Mouse (Mus musculus): ENCODE data around the gene Ripor1.

Gene Ripor1

DNA sequence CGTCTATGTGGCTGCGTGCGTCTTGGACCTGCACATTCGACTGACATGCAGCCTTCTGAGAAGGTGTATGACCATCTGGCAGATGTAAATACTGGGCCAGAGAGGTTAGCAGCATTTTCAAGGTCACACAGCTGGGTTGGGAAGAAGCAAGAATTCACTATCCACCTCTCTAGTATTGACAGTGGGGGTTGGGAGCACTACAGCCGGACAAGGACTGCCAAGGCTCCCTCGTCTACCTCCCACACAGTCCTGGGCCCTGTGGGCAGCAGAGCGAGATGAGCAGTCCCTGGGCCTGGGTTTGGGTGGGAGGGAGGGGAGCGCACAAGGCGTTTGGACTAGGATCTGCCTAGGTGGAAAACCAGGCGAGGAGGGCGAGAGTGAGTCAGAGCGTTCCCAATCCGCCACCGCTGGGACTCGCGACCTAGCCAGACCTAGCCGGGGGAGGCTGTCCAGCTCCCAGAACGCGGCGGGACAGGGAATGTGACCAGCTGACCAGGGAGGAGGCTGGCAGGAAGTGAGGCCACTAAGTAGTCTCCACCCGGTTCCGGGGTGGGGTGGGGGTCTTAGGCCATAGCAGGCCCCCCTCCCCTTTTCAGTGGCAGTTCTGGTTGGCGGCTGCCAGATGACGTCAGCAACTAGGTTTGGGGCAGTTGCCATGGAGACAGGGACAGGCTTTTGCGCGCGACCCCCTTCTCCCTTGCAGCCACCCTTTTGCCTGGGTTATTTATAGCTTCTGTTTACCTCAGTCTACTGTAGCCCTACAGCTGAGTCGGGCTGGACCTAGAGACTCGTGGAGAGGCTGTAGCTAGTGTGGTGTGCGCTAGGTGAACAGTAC, 1.4 kb downstream of the Ripor1 start:
- DNase-seq (ENCODE audit: low spot score in 2 of 2): peak; percentile 92 to 94

DNA sequence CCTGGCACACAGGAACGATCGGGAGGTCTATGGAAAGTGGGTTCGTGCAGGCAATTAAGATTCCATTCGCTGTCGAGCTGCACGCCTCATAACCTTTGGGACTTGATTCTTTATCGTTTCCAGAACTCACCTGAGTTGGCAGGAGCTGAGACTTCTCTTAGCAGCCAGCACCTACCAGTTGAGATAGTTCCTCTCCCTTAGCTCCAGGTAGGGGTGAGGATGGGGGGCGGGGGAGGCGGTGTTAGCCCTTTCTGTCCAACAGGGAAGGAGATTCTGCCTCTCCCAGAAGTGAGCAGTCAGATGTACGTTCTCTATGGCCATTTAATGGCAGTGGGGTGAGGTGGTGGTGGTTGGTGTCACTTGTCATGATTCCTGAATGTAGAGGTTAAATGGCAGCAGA, 2.0 kb downstream of the Ripor1 start:
- no peak for DNase-seq (ENCODE audit: low spot score in 2 of 2)

DNA sequence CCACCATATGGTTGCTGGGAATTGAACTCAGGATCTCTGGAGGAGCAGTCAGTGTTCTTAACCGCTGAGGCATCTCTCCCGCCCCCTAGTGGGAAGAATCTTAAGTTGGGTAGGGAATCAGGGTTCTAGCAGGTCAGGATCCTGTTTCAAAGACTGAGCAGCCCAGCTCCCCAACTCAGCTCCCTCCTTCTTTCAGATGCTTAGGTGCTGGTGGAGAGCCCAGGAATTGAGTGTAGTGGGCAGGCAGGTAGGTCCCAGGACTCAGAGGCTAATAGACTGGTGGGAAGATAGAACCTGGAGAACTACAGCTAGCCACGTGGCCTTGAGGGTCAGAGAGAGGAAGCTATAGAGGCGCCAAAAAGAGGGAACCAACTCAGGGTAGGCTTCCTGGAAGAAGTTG, 2.6 kb downstream of the Ripor1 start:
- peak in 1 of 2 experiments; percentile 50 for DNase-seq (ENCODE audit: low spot score in 2 of 2)

DNA sequence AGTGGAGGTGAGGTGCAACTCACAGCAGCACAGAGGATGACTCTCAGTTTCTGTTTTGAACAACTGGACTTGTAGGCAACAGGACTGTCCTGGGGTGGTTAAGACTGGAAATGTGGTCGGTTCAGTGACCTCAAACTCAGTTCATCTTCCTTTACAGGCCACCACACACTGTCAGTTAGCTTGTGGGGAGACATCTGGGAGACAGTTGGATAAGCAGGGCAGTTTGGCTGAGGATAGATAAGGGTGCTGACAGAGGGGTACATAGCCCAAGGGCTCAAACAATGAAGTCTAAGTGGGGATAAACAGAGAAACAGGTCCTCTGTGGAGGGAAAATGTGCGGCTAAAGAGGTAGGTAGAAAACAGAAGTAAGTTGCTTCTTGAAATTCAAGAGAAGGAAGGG, 4.3 kb downstream of the Ripor1 start:
- DNase-seq (ENCODE audit: low spot score in 2 of 2): no peak

DNA sequence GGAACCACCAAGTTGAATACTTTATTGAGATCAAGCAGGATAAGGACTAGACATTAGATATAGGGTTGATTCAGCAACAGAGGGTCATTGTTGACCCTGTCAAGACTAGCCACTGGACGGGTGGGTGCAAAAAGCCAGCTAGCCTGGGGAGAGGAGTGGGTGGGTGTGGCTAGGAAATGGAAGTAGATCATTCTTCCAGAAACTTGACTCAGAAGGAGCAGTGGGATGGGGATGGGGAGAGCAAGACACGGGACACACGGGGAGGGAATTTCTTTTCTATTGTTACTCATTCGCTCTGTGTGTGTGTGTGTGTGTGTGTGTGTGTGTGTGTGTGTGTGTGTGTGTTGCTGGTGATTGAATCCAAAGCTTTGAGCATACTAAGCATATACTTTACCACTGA, 4.7 kb downstream of the Ripor1 start:
- no peak for DNase-seq (ENCODE audit: low spot score in 2 of 2)

DNA sequence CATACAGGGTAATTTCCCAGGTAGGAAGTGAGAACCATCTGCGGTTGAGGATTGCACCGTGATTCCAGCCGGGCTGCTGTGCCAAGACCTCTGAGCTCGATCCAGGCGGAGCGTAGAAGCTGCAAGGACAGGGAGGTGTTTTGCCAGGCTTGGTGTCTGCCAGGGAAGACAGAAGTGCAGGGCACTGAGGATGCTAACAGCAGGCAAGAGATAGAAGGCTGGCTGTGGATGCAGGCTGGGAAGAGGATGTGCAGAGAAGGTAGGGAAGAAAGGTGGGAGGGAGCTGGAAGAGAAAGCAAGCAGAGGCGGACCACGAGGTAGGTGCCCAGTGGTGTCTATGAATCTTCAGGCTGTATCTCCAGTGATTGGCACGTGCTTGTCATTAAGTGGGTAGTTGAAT, 6.8 kb downstream of the Ripor1 start:
- no peak for DNase-seq (ENCODE audit: low spot score in 2 of 2)

DNA sequence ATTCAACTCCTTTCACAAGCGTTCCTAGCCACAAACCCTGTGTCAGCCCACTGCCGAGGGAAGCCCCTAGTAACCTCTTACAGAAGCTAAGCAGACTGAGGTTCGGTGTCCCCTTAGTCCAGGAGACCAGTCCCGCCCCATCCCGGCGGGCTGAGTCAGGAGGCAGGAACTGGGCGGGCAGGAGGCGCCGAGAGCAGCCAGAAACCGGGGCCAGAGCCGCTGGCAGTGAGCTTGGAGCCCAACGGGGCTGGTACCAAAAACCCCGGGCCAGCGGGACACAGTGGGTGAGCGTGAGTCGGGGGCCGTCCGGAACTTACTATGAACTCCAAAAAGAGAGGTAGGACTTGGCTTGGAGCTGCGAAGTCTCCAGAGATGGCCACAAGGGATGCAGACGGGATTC, 8.0 kb downstream of the Ripor1 start:
- DNase-seq (ENCODE audit: low spot score in 2 of 2): peak; percentile 67 to 77

DNA sequence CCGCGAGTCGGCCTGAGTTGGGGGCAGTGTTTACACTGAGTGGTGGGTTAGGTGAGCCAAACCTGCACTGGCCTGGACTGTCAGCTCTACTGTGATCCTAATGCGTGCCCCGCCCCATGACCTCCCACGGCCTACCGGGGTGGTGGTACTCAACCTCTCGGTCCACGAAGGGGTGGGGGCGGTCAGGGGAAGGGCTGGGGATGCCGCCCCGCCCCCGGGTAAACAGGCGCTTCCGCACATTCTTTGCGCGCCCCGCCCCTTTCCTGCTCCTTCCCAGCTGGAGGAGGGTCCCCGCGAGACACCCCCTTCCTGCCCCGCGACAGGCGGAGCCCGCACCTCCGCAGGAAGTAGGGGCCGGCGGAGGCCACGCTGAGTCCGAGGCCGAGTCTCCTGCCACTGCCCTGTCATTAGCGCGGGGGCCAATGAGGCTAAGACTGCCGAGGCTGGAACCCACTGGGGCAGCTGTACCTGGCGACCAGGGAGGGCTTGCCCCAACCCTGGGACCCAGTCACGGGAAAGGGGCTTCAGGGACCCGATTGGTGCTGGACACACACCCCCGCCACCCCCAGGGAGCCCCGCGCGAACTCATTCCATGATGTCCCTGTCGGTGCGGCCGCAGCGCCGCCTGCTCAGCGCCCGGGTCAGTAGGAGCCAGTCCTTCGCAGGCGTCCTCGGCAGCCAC, 8.9 kb downstream of the Ripor1 start:
- DNase-seq (ENCODE audit: low spot score in 2 of 2): peak; percentile 84 to 92

DNA sequence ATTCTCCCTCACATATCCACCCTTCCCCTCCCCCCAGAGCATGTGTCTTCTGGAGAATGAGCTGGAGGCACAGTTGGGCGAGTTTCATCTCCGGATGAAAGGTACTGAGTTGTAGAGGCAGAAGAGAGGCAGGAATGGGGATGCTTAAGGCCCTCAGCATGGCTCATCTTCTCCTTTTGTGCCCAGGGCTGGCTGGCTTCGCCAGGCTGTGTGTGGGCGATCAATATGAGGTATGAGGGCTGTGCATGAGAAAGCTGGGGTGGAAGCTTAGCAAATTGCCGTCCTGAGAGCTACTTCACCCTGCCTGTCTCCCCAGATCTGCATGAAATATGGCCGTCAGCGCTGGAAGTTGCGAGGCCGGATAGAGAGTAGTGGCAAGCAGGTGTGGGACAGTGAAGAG, 10.9 kb downstream of the Ripor1 start:
- DNase-seq (ENCODE audit: low spot score in 2 of 2): no peak

DNA sequence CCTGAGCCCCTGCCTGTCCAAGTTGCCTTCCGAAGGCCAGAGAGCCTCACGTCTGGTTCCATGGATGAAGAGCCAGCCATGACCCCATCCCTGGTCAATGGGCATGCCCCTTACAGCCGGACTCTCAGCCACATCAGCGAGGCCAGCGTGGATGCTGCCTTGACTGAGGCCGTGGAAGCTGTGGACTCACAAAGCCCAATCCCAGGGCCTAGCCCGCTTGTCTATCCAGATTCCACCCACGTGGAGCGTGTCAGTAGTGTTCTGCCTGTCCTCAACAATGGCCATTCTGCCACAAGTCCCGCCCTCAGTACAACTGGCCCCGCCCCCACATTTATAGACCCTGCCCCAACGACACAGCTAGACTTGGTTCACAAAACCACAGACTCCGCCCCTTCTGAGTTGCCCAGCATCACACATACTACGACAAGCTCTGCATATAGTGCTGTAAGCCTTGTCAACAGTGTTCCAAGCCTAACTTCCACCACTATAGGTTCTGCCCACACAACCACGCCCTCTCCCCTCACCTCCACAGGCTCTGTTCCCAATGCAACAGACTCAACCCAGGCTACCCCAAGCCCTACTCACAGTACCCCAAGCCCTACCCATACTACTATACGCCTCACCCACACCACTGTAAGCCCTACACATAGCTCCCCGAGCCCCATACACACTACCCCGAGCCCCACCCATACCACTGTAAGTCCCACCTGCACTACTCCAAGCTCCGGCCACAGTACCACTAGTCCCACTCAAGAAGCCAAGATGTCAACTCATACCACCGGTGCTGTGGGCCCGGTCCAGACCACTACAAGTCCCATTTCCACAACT, 12.6 kb downstream of the Ripor1 start:
- DNase-seq (ENCODE audit: low spot score in 2 of 2): no peak

DNA sequence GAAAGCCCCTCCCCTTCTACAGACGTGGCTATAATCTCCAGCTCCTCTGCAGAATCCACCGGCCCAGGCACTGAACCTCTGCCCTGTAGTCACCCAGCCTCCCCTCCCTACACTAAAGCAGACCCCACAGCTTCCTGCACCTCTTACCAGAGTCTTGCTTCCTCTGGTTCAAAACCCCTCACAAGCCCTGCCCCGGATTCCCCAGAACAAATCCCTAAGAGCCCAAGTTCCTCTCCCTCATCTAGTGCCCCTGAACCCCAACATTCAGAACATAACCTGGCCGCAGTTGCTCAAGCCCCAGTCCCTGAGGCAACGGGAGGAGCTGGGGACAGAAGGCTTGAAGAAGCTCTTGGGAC, 13.2 kb downstream of the Ripor1 start:
- DNase-seq (ENCODE audit: low spot score in 2 of 2): no peak

DNA sequence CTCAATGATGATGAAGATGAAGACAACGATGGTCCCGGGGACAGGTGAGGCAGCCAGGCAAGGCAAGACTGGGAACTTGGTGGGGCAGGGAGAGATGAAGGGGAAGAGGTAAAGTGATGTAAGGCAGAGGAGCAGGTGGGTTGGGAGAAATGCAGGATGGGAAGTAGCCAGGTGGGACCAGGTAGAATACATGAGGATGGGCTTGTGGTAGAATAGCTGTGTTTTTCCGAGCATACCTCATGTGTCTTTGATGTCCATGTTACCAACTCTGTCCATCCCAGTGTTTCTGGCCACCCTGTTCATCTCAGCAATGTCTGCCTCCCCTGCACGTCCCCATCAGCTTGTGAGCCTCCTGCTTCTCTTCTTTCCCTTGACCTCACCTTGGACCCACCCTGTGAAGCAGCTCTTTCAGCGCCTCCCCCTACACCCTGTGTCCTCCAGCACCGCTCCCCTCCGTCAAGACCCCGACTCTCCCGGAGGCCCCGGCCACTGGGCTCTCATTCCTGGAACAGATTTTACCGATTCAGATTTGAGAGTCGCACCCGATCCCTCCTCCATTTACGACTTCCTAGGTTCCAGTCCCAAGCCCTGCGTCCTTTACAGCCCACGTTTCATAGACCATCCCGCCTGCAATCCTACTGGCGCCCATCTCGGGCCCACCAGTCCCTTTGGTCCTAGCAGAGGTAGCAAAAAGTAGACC, 14.0 kb downstream of the Ripor1 start:
- no peak for DNase-seq (ENCODE audit: low spot score in 2 of 2)

DNA sequence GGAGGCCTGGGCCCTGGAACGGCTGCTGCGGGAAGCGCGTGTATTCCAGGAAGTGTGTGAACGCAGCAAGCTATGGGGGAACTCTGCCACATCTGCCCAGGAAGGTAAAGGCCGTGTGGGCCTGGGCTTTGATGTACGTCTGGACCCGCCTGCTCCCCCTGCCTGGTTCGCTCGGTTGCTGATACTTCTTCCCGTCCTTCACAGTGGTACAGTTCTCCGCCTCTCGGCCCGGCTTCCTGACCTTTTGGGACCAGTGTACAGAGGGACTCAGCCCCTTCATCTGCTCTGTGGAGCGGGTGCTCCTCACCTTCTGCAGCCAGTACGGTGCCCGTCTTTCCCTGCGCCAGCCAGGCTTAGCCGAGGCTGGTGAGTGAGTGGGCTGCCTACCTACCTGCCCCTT, 15.2 kb downstream of the Ripor1 start:
- no peak for DNase-seq (ENCODE audit: low spot score in 2 of 2)

DNA sequence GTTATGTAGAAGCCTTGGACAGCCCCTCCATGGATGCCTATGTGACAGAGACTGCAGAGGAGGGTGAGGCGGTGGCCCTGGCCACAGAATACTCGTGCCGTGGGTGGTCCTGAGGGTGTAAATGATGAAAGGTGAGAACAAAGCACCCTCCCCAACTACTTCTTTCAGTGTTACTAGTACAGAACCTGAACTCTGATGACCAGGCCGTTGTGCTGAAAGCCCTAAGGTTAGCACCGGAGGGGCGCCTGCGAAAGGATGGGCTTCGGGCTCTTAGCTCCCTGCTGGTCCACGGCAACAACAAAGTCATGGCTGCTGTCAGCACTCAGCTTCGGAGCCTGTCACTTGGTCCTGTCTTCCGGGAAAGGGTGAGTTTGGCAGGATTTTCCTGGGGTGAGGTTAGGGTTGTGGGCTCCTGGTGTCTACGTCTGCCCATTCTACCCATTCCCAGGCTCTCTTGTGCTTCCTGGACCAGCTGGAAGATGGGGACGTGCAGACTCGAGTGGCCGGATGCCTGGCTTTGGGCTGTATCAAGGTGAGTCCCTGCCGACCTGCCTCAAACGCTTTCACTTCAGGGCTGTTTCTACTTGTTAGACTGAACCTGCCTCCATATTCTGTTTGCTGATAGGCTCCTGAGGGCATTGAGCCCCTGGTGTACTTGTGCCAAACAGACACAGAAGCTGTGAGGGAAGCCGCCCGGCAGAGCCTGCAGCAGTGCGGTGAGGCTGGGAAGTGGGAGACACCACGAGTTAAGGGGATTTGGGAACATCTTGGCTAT, 16.1 kb downstream of the Ripor1 start:
- no peak for DNase-seq (ENCODE audit: low spot score in 2 of 2)

DNA sequence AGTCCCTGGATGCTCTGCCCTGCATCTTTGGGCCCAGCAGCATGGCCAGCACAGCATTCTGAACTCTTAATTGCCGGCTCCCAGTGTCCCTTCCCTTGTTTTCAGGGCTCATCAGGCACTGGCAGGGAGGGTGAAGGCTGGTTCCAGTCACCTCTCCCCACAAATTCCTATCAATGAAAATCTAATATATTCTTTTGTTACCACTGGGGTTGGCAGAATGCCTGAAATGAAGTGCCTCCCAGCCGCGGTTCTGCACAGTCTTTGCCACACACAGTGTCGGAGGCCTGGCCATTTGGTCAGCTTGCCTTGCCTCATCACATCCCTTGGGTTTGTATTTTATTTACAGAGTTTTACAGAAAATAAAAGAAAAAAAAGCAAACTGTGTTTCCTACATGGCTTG, 16.8 kb downstream of the Ripor1 start:
- no peak for DNase-seq (ENCODE audit: low spot score in 2 of 2)

DNA sequence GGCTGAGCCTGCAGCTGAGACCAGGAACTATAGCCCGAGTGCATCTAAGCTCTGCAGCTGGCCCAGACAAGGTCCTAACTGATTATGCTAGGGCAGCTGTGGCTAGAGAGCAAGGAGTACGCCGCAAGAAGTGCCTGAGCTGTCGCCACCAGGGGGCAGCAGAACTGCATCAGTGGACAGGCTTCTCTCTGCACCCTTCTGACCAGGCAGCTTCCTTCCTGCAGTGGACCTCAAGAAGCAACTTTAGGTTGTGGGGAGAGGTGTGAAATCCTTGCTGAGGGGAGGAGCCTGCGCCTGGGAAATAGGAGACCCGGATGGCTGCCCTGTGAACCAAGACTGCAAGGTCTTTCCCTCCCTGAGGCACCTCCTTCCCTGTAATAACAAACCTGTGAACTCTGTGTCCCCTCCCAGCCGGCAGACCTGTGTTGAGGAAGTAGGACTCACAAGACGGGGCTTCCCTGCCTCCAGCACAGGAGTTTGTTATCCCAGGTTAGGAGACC, 17.4 kb downstream of the Ripor1 start:
- peak; percentile 89 to 93 for DNase-seq (ENCODE audit: low spot score in 2 of 2)

DNA sequence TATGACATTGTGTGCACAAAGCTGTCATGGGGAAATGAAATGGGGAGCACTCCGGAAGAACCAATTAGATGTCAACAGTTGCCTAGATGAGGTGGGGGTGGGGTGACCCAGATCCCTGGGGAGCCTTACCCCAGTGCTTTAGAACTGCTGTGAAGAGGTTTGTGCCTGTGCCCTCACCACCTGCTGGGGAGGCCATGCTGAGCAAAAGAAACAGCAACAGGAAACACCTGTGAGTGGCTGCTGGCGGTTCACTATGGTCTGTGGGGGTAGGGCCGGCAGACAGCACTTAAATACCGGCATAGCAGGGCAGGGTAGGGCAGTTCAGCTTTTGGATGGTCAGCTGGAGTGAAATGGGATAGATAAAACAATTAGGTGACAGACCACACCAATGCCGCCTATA, 18.1 kb downstream of the Ripor1 start:
- DNase-seq (ENCODE audit: low spot score in 2 of 2): peak in 1 of 2 experiments; percentile 61

DNA sequence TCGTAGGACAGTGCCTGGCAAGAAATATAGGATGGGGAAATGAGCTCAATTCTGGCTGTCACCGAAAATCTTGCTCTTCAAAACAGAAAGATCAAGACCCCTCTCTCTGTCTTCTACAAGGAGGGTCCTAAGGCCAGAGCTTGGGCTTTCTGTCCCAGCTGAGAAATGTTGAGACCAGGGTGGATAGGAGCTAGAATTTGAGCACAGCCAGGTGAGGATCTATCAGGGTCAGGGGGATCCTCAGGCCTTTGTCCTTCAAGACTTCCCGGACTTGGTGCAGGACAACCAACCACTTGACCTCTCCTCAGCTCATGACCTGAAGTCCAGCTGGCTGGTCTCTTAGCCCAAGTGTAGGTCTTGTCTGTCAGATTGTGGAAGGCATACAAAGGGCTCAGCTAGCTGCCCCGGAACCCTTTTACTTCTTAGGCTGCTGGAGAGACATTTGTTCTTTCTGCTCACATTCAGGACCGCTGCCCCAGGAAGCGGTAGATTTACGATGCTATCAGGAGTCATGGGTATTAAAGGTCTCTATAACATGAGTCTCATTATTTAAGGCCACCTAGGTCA, 18.7 kb downstream of the Ripor1 start:
- DNase-seq (ENCODE audit: low spot score in 2 of 2): no peak

DNA sequence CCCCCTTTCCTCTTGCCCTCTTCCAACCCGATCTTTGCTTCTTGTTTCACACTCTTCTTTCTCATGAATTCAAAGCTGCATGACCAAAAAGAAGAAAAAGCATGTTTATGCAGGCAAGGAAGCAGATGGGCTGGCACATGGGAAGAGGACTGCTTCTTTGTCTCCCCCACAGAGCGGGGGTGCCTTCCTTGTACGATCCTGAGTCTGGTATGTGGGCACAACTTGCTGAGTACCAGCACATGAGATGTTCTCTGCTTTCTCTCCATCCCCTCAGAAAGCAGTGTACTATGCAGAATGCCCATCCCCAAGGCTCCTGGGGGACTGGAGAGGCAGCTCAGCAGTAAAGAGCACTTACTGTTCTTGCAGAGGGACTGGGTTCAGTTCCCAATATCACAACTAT, 19.3 kb downstream of the Ripor1 start:
- no peak for DNase-seq (ENCODE audit: low spot score in 2 of 2)

DNA sequence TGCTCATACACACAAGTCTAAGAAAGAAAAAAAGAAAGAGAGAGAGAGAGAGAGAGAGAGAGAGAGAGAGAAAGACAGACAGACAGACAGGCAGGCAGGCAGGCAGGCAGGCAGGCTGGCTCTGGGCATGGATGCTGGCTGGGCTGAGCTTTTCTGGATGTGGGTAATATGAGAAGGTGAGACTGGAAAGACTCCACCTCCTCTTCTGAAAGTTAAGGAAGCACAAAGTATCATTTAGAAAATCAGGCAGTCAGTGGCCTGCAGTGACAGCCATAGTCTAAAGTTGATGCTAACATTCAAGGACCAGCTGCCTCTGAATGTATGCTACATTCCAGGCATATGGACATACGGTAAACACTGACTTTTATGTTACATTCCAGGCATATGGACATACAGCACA, 19.8 kb downstream of the Ripor1 start:
- DNase-seq (ENCODE audit: low spot score in 2 of 2): no peak

DNA sequence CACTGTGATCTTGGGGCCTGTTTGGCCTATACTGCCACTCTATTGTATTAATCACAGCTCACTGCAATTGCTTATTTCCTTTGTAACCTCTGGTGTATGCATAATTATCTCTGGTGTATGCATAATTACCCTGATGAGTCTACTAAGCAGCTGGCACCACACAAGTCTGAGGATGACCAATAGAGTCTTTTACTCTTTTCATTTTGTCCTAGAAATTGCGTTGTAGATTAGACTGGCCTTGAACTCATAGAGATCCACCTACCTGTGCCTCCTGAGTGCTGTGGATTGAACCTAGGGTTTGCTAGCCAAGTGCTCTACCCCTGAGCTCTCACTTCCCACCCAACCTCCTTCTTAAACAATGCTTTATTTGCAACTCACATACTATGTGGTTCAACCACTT, 21.0 kb downstream of the Ripor1 start:
- no peak for DNase-seq (ENCODE audit: low spot score in 2 of 2)

Measured in heart, adult 9 months (tissue).